Mouse (Mus musculus) lung, adult 18-20 months (tissue): ENCODE measurements around the gene Gnao1.

Experiments
- DNase-seq, 2 experiments: peaks; one replicate each; pipeline ENCODE4 v3.0.0; 2022; ENCODE audit warnings: mixed read lengths in 2 of 2

Gnao1 gene

DNA sequence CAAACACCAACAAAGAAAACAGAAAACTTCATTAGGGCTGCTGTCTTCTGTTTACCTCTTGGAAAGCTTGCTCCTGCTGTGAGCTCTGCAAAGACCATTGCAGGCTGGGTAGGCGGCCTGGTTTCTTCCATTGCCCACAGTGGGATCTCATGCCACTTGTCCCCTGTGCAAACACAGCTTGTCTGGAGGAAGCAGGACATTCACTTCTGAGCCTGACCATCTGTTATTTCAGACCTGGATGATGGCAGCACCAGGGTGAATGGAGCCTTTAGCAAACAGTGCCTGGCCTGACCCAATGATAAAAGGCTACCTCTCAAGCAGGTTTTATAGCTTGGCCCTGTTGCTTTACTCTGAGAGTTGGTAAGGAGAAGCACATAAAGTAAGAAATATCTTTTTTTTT, 35.4 kb downstream of the Gnao1 start:
- DNase-seq = no peak

DNA sequence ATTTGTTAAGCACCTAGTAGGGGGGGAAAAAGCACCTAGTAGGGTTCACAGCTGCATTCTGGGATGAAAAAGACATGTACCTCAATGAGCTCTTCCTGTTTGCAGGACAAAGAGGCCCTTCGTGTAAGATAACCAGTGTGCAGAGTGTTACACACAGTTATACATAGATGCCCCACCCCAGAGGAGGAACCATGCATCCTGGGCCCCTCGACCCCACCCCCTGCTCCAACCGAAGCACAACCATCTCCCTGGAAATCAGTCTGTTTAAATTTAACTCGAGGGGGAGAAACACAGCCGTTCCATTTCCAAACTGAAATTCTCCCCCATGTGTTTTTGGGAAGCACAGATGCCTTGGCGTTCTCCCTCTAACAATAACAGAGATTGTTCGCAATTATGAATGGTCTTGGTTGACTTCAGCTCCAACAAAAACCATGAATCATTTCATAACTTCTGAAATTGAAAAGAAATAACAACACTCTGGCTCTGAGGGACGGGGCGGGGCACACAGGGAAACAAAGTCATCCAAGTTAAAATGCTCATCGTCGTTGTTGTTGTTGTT, 42.4 kb downstream of the Gnao1 start:
- DNase-seq = no peak

DNA sequence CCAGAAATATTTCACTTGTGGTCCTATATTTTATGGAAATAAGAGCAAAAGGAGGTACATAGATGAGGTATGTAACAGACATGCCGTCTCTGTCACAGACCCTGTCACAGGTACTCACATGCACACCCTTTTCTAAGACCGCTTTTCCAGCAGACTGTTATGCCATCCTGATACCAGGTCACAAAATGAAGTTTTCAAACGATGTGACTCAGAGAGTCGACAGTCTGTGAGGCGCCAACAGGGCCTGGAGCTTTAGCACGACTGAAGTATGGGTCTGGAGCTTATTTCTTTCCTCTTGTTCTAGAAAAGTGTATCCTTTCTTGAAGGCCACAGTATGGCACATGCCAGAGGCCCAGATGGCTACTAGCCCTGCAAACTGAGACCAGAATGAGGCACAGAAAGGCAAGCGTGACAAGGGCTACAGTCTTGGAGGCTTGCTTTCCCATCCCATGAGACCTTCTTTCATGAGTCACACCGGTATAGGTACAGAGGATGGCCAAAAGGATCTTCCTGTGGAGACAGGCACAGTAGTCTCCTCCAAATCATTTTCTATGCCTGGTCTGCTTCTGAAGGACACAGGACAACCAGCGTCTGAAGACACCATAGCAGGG, 43.2 kb downstream of the Gnao1 start:
- no peak for DNase-seq

DNA sequence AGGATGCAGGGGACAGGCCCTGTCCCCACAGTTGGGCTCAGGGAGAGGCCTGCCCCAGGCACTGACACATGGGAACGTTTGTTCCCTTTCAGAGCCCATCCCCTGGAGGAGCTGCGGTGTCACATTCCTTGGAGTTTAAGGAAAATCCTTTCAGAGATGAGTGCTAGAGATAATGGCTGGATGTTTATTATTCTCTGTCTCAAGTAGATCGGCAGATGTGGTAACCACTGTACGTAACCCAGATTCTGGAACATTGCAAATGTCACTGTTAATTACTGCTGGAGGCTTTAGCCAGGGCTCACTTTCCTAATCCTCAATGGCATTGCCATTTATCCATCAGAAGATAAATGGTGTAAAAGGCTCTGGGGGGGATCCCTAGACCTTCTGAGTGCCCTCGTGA, 44.9 kb downstream of the Gnao1 start:
- no peak for DNase-seq

DNA sequence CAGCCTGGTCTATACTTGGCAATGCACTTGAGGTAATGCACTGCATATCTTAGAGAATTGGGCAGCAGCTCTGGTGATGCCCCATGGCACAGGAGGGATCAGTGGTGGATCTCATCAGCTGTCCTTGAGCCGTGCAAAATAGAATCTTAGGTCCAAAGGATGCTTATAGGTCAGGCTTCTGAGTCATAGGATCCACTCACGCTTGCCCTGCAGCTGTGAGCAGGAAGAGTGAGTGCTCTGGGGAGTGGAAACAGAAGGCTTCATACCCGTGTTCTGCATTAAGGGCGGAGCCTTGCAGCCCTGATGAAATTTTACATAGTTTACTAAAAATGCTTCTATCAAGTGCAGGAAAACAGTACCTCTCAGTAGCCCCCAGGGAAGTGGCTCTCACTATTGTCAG, 45.5 kb downstream of the Gnao1 start:
- DNase-seq = no peak

DNA sequence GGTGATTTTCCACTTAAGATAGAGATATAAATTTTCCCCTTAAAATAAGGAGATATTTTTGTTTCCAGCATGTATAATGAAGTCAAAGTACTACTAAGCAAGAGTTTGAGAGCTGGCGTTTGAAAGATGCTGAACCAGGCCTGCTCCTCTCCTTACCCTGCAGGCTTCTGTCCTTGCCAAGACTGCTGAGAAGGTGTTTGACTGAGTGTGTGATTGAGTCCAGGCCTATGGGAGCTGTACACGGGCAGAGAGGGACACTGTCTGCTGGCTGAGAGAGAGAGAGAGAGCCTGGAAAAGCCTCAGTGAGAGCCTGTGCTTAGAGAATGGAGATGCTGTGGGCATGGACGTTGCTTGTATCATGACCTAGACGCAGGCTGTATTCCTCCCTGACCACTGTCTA, 47.4 kb downstream of the Gnao1 start:
- DNase-seq = no peak

DNA sequence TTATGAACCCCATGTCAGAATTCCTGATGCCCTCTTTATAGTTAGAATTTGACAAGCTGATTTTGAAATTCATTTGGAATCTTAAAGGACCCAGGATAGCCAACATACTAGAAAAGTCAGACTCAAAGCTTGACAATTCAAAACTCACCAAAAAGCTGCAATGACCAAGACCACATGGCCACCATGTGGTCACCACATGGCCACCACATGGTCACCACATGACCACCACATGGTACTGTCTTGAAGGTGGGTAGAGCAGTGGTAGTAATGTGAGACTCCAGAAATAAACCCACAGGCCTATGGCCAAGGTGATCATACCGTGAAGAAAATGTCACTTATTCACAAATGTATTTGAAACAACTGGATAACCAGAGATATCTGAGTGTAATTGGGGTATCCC, 48.5 kb downstream of the Gnao1 start:
- no peak for DNase-seq

DNA sequence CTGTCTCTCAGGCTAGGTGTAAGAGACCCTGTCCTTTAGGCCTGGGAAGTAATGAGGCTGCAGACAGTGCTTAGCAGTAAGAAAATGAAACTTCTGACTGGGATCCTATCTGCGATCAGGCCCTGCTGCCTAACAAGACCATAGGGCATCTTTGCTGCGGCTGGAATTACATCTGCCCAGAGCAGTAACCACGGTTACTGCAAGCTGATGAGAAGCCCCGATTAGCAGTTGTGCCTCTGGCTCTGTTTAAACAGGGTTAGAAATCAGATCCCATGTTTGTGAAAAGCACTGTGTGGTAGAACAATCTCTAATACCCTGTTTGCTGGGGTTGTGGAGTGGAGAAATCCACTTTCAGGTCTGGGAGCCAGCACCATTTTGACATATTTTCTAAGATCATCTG, 50.3 kb downstream of the Gnao1 start:
- DNase-seq = no peak

DNA sequence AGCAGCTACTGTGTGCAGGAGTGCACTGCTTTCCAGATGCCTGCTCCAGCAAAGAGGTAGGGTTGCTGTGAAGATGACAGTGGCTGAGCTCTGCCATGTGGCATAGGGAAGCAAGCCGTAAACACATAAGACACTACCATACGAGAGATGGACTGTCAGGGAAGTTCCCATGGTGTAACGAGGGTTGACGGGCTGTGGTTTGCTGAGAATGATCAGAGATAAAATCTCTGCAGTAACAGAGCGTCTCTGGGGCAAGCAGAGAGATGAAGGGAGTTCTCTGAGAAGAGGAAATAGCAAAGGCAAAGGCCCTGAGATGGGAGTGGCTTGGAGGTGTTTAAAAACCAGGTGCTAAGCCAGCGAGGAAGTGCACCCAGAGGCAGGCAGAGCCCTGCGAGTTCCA, 54.3 kb downstream of the Gnao1 start:
- no peak for DNase-seq

DNA sequence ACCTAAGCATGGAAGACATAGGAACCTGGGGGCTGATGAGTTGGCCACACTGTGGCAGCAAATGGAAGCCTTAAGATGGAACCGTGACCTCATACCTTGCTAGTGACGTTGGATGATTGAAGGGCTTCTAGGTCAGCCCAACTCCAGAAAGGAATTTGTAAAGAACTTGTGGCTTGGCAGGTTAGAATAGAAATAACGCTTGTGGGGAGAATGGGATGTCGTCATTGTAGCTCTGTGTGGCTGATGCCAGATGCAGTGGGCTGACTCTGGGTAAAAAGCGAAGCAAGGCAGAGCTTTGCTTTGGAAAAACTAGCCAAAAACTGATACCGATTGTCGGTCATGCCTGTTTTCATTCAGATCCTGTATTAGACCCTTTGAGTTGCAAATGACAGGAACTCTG, 56.5 kb downstream of the Gnao1 start:
- DNase-seq = no peak

DNA sequence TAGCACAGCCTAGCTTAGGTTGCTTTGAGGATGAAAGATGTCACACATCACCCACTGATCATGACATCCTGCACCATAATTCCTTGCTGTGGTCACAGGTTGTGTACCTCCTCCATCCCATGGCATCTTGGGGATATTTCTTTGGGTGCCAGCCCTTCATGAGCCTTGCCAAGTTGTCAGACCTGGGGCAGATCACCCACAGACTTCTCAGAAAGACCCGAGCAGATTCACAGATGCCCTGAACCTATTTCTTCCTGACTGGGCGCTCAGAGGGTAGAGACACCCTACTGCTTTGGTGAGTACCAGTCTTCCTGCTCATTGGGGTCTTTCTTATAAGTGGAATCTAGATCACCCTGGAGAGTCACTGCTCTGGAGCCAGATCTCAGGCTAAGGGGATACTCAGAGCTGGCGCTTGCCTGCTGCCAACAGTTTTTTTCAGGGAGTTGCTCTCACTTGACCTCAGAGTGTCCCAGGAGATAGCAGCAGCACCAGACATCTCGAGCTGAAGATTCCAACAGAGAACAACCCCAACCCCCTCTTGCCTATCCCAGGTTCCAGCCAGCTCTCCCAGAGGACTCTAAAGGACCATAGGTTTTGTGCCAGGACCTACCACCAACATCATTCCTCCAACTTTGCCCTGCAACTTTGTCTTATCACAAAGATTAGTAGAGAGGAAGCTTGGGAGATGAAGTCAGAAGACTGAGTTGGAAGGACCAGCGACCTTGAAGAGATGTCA, 58.9 kb downstream of the Gnao1 start:
- DNase-seq = no peak

DNA sequence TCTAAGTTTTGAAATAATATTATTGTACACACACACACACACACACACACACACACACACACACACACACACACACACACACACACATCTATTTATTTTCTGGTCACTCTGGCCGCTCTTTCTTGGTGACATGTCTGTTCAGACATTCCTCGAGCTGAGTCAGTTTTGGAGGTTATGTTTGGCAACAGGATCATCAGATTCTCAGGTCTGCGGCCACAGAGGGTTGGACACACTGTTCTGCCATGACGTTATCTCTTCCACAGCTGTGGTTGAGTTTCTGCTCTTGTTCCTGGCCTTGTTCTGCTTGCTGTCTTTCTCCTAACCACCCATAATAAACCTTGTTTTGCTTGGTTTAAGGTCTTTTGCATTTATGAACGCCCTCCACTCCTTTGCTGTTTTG, 61.5 kb downstream of the Gnao1 start:
- DNase-seq = no peak

DNA sequence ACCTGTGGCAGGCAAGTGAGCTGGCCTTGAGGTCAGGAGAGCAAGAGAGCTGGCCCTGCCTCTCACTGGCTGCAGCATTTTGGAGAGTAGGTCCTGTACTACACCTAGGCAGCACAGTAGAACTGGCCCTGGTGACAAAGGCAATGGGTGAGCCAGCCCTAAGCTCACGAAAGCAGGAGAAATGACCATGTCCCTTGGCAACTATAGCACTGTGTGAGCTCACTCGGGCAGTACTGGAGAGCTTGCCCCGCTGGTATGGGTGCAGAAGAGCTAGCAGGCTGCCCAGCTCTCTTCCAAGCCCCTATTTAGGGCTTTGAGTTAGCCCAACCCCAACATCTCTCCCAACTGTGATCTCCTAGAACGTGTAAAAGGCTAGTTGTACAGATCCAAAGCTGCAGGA, 68.6 kb downstream of the Gnao1 start:
- DNase-seq = no peak

DNA sequence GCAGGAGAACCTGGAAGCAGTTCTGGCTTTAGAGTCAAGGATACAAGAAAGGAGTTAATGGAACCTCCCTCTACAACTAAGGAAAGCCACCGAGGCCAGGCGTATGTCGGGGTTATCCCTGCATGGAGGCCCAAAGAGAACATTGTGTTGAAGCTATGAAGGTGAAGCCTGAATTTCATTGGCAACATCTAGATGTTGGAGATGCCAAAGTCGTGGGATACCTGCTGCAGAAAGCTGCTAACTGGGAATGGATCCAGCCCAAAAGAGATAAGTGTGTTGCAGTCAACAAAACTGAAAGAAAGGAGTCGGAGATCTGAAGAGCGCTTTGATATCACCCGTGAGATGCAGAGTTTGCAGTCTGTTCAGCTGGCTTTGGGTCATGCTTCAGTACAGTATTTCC, 70.2 kb downstream of the Gnao1 start:
- no peak for DNase-seq

DNA sequence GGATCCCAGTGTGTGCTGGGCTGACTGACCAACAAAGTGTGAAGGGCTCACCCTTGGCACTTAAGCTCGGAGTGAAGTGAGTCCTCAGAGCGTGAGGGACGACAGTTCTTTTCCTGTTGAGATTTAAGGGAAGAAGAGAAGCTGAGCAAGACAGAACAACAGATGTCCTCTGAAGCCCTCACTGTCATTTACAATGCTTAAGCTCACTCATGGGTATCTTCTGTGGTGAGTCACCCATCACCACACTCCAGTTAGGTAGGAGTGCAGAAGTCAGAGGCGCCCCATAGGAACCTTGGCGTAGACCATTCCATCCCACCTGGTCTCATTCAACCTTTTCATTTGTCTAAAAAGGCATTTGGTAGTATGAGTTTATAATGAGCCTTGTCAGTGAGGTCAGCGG, 71.6 kb downstream of the Gnao1 start:
- no peak for DNase-seq

DNA sequence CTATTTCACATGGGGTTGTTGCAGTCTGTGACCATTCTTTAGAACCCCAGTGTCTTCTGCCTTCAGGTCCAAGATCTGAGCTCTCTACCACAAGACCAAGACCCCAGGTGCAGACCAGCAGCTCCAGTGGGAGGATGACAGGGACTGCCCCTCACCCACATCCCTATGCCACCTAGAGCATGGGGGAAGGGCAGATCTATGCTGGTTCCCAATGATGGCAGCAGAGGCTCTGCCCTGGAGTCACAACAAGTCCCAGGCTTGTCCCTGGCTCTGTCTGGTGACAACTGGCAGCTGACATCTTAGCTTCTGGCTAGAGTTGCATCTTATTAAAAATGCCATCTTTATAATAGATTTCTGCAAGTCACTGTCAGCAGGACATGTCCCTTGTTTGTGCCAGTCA, 73.5 kb downstream of the Gnao1 start:
- no peak for DNase-seq

DNA sequence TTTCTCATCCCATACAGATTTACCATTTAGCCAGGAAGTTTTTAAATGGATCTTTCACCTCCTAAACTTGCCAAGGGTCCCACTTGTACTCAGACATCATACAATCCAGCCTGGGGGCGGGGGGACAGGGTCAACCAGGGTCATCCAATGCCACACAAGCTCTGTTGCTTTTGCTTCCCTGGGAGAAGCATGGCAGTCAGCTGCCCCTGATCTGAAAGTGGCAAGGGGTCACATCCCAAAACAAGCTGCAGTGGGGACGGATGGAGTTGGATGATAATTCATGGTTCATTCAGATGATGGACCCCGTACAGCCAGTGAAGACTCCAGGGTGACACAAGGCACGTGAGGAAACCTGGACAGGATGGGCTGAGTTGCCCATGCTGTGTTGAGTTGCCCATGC, 74.0 kb downstream of the Gnao1 start:
- DNase-seq = no peak

DNA sequence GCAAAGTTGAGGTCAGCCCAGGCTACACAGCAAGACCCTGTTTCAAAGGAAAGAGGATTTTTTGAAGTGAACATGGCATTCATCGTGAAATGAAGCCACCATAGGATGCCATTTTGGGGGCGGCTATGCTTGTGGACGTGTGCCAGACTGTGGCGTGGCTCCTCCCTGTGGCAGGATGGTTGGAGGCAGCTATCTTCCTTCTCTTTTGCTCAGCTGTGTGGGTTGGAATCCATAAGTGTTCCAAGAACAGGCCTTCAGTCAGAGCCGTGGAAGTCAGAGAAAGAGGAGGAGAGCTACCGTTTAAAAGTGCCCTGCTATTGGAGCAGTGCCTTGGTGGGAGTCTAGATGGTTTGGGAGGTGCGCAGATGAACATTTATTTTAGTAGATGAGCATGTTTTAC, 74.5 kb downstream of the Gnao1 start:
- no peak for DNase-seq

DNA sequence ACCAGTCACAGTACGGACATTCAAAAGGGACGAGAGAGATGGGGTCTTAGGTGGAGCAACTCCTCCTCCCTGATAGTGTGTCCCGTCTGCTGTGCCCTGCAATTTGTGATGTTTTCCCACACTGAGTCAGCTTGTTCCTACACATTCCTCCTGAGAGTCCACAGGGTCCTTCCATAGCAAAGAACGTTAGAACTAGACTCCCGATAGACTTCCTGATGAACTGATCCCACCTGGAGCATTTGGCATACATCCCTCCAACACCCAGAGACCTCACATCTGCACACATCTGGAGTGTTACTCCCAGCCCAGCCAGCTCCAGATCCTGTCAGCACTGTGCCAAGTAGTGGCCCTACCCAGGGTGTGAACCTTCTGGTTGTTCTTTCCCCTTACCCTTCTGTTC, 76.4 kb downstream of the Gnao1 start:
- no peak for DNase-seq

DNA sequence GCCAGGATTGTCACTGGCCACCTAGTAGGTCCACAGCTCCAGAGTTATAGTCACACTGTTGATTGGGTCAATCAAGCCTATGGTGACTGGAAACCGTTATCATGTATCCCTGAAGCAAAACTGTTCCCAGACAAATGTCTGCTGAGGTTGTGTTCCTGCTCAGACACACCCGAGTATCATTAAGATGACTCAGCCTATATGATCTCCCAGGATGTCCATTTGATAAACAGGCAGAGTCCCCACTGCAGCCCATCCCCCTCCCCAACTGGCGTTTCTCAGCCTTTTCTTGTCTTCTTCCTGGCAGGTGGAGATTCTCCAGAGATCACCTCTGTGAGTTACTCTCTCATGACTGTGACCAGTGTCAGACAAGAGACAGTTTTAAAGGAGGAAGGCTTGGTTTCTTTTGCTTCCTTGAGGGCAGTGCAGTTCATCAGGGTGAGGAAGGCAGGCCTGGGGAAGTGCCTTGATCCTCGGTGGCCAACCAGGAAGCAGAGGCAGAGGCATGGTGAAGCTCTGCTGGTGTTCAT, 78.4 kb downstream of the Gnao1 start:
- DNase-seq = no peak

DNA sequence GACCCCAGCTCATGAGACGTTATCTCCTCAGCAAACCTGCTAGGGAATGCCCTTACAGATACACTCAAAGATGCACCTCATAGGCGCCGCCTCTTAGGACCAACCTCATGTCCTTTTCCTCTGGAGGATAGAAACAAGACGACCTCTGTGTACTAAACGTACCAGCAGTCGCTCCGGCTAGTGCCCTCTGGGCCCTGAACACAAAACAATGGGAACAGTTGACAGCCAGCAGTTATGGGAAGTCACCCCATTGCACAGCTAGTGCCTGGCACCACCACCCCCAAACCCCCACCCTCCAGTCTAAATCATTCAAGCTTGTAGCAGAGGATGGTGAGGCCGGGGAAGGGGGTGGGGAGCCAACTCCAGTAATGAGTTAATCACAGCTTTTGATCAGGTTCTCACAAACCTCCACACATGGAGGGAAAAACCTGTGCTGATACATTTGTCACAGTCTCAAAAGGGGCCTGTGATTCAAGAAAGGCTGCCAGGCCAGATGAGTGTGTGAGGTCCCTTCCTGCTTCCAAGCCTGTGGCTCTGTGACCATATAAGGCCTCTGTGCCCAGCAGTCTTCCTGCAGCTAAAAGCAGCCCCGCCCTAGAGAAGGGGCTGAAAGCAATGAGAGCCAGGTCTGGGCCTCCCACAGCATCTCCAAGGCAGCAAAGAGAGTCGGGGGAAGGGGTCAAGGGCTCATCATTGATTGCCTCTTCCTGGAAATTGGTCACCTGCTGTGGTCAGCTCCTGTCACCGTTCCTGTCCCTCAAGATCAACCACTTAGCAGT, 79.1 kb downstream of the Gnao1 start:
- DNase-seq = peak; percentile 7 to 16

DNA sequence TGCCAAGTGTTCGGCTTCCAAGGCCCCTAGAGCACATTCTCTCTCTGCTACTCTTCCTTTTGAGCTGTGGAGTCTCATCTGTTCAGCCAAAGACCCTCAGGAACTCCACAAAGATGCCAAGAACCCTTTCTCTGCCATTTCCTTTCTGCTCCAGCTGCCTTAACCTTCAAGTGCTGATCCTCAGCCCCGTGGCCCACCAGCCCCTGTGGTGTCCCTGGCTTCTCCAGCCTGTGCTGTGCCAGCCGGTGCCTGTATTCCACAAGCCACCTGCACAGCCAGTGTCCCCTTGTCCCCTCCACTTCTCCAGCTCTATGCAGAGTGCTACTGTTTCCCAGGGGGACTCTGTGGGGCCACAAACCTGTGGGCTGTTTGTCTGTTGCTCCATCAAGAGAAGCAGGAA, 83.8 kb downstream of the Gnao1 start:
- no peak for DNase-seq

DNA sequence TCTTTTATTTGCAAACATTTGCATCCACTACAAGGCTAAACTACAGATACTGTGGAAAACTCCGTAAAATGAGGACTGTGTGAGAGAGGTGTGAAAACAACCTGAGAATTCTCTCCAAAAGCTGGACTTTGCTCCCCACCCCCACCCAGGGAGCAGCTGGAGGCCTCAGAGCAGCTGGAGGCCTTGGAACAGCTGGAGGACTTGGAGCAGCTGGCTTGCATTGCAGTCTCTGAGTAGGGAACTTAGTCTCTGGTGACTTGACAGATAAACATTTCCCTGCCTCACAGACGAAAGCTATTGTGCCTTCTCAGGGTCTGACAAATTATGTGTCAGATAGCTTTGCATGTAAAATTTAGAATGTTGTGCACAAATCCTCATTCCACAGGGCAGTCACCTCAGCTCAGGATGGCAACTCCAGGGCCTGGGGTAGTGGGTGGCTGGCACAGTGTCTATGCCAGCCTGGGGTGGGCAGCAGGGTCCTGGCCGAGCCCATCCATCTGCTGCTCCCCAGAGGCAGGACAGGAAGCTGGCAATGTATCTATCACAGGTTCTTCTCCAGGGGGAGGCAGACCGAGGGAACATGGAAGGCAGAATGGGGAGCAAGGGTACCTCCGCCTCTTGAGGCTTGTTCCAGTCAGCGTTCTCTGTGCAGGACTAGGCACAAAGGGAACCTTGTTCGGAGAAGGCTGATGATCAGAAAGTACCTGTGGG, 87.2 kb downstream of the Gnao1 start:
- no peak for DNase-seq
